Comparison of ENCODE assay signal across 8 mouse cellular contexts in genomic region chr5:25022904-25023303, GRCm38 (mm10).
DNase-seq lines count a peak whose midpoint lies in the region; ATAC-seq lines count a peak whose summit lies in the region.

No protein-coding gene starts in this region.

- intact Hi-C loops in heart, postnatal 25 days (cut with DNase I) = loop anchor here (10.0 kb wide), 1 partner anchor 142 kb away; no protein-coding TSS in a partner anchor

- DNase-seq in heart, adult 8-10 months (ENCODE audit: low spot score) = peak; percentile 31
- no peak for DNase-seq in heart, postnatal 25 days (ENCODE audit: low spot score)
- DNase-seq in right cerebral cortex, adult 18-20 months = peak; percentile 37
- DNase-seq in right cerebral cortex, postnatal 36 days (ENCODE audit: low spot score in 2 of 2) = no peak
- peak; percentile 56 for DNase-seq in adipocyte (ENCODE audit: low spot score)
- DNase-seq in lung, postnatal 14 days = peak; percentile 73
- no peak for DNase-seq in yolk sac, embryonic 10.5 days (ENCODE audit: low spot score)

- ATAC-seq in erythroblast, adult 5-6 weeks (replicated peaks; ENCODE audit: low FRiP score, poor library complexity, severe bottlenecking) = 0 out of 2 replicates have a peak, but pooled peaks have one; percentile 45

Comparison
In these comparisons a context has a peak if more than half of its experiments do, and no peak if none do; other contexts are left out.
1. DNase-seq: peak in heart, adult 8-10 months (single experiment), right cerebral cortex, adult 18-20 months (single experiment), adipocyte (single experiment) and lung, postnatal 14 days (single experiment); none in heart, postnatal 25 days (single experiment), right cerebral cortex, postnatal 36 days (0 of 2) and yolk sac, embryonic 10.5 days (single experiment).